Comparison of ENCODE assay signal across 9 mouse cellular contexts in genomic region chr4:139490413-139491055, GRCm38 (mm10). TPM values are rescaled to one million over a fixed set of nuclear protein-coding genes. Genes with fewer than 3 reads are reported as not detected.
DNase-seq lines count a peak whose midpoint lies in the region; ATAC-seq and TF ChIP-seq lines count a peak whose summit lies in the region.
"Had no signal": no experiment of that assay in that cellular context is flagged by ENCODE, and none has a peak within 500 bp of the region (broad histone marks: within the 10 kb centered on the region; RNA-seq: fewer than 3 reads in every experiment).

No protein-coding gene starts in this region.

- no peaks in the 10 kb centered on the region for H3K9me3 ChIP-seq in midbrain, embryonic 10.5 days (replicated peaks)

- intact Hi-C loops in gastrocnemius, adult 2 months (cut with DNase I) = loop anchor here (5.0 kb wide), 1 partner anchor 82 kb away; no protein-coding TSS in a partner anchor

- no peak for TF ChIP-seq CTCF in gastrocnemius, adult 2 months (IDR thresholded peaks at IDR 0.05)

- peak overlapping the region; percentile 73 for H3K27ac ChIP-seq in gastrocnemius, adult 2 months
- H3K27ac ChIP-seq in midbrain, embryonic 10.5 days (replicated peaks) = no peak overlapping the region
- H3K27ac ChIP-seq: kidney, postnatal 0 days had no signal

- H3K36me3 ChIP-seq in midbrain, embryonic 10.5 days = peaks cover 67% of the 10 kb centered on the region

- peak; percentile 51 for DNase-seq in kidney, postnatal 10 days
- no peak for DNase-seq in kidney, adult 8-10 months
- peak; percentile 88 for DNase-seq in gastrocnemius, adult 2 months
- DNase-seq in layer of hippocampus, adult 8-10 months (ENCODE audit: low spot score in 2 of 2) = peak; percentile 57 to 73
- peak; percentile 54 to 60 for DNase-seq in right cerebral cortex, adult 2 months (ENCODE audit: low spot score in 2 of 2)
- no peak for DNase-seq in adrenal gland, adult 8-10 months
- no peak for DNase-seq in midbrain, embryonic 10.5 days (ENCODE audit: low spot score)

- ATAC-seq in erythroblast, adult 5-6 weeks (replicated peaks; ENCODE audit: low FRiP score, poor library complexity, severe bottlenecking) = no peak

- WGBS in midbrain, embryonic 10.5 days = 89% methylated on average over 11 of the region's 11 CpGs

- no peak overlapping the region for H3K4me3 ChIP-seq in gastrocnemius, adult 2 months
- H3K4me3 ChIP-seq in midbrain, embryonic 10.5 days = no peak overlapping the region

- H3K4me1 ChIP-seq in midbrain, embryonic 10.5 days = peaks cover 9% of the 10 kb centered on the region

- H3K27me3 ChIP-seq in midbrain, embryonic 10.5 days (ENCODE audit: low read depth, poor library complexity, severe bottlenecking) = no peaks in the 10 kb centered on the region

RNA-seq across cellular contexts. Expression of gene Iffo2, which starts 39.8 kb away (rescaled TPM):
- total RNA-seq in gastrocnemius, adult 2 months (2021) = 1 to 10 TPM; 2.1 to 2.5 TPM
- total RNA-seq in layer of hippocampus, adult 8-10 months (2022) = 10 to 100 TPM; 16.0 to 18.5 (median 17.7) TPM
- 10 to 100 TPM; 10.7 to 13.3 (median 12.0) TPM for total RNA-seq in adrenal gland, adult 8-10 months (2022)
- total RNA-seq in erythroblast, adult 5-6 weeks (2015; ENCODE audit: low replicate concordance) = not detected in 2 replicates
- 0.14 and 1.9 TPM in 2 replicates for total RNA-seq in erythroblast, adult 5-6 weeks (2017; ENCODE audit: low replicate concordance)
- 3.3 and 3.5 TPM in 2 replicates for polyA plus RNA-seq in midbrain, embryonic 10.5 days (2016; fragmentation: Nextera tagmentation; extraction: Ambion mirVana)

Comparison
In these comparisons a context has a peak if more than half of its experiments do, and no peak if none do; other contexts are left out.
1. DNase-seq: peak in kidney, postnatal 10 days (single experiment), gastrocnemius, adult 2 months (single experiment), layer of hippocampus, adult 8-10 months (2 of 2) and right cerebral cortex, adult 2 months (2 of 2); none in kidney, adult 8-10 months (0 of 2), adrenal gland, adult 8-10 months (single experiment) and midbrain, embryonic 10.5 days (single experiment).